Mouse (Mus musculus): Measurements from ENCODE around the gene Lgmn. TPM values are rescaled to one million over a fixed set of nuclear protein-coding genes. Genes with fewer than 3 reads are reported as not detected.

The Lgmn gene
- polyA plus RNA-seq, 1 experiment from 2014 or later, result 108 TPM

DNA sequence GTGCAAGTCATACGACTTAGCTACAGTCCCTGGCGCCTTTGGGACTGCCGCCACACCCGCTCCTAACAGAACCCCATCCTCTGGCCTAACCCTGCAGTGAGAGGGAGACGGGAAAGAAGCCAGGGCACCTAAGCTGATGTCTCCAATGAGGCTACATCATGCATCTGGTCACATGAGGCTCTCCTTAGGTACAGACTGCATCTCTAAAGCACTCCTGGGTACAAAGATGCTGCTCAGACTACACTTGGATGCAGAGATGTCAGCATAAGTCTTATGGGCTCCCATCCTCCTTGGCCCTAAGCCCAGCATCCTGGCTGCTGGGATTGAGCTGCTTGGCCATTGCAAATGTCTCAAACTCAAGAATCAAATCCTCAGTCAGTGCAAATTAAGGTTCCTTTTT, 10.0 kb downstream of the Lgmn start:
- WGBS (ENCODE audit: insufficient replicate concordance), result 94% methylated on average over 5 of the region's 5 CpGs
- Histone ChIP-seq H3K9me3 (replicated peaks; ENCODE audit: control insufficient read depth, low read length) (no peaks in the 10 kb centered on the region), H3K27ac (ENCODE audit: low read depth, low read length) (no peak overlapping the region), H3K4me2 (no peak overlapping the region), H3K27me3 (ENCODE audit: control insufficient read depth, insufficient read depth, low read length) (no peaks in the 10 kb centered on the region), H3K4me3 (ENCODE audit: low read depth, low read length) (no peak overlapping the region), H3K4me1 (ENCODE audit: control insufficient read depth, insufficient read depth, low read length) (peaks cover 11% of the 10 kb centered on the region), H3K9ac (ENCODE audit: low read depth, low read length) (no peak overlapping the region), H3K36me3 (ENCODE audit: control insufficient read depth, insufficient read depth, low read length) (no peaks in the 10 kb centered on the region)
- ATAC-seq (replicated peaks; ENCODE audit: insufficient number of reproducible peaks, low FRiP score, low TSS enrichment), result no peak

DNA sequence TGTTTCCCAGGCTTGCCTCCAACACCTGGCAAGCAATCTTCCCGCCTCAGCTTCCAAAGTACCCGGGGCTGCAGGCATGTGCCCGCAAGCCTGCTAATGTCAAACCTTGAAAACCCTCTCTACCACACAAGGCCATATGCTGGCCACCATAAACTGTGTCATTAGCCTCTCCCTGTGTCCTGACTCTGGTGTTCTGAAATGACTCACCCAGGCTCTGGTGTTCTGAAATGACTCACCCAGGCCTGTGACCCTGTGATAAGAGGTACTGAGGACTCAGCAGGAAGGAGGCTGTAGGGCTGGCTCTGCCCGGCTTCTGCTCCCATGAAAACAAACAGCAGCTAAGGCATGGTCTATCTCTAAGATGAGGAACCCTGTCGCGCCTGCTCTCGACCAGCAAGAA, 13.3 kb downstream of the Lgmn start:
- peaks cover 28% of the 10 kb centered on the region for H3K4me1 ChIP-seq (ENCODE audit: control insufficient read depth, insufficient read depth, low read length)
- no peak overlapping the region for H3K9ac ChIP-seq (ENCODE audit: low read depth, low read length)
- H3K27me3 ChIP-seq (ENCODE audit: control insufficient read depth, insufficient read depth, low read length), result no peaks in the 10 kb centered on the region
- H3K4me2 ChIP-seq, result no peak overlapping the region
- WGBS (ENCODE audit: insufficient replicate concordance), result 68% methylated on average over 7 of the region's 7 CpGs
- peak; percentile 92 for ATAC-seq (replicated peaks; ENCODE audit: insufficient number of reproducible peaks, low FRiP score, low TSS enrichment)
- no peaks in the 10 kb centered on the region for H3K36me3 ChIP-seq (ENCODE audit: control insufficient read depth, insufficient read depth, low read length)
- H3K4me3 ChIP-seq (ENCODE audit: low read depth, low read length), result no peak overlapping the region
- peak overlapping the region; percentile 42; the same call in 1 of the 2 replicates for H3K27ac ChIP-seq (ENCODE audit: low read depth, low read length)
- no peaks in the 10 kb centered on the region for H3K9me3 ChIP-seq (replicated peaks; ENCODE audit: control insufficient read depth, low read length)

DNA sequence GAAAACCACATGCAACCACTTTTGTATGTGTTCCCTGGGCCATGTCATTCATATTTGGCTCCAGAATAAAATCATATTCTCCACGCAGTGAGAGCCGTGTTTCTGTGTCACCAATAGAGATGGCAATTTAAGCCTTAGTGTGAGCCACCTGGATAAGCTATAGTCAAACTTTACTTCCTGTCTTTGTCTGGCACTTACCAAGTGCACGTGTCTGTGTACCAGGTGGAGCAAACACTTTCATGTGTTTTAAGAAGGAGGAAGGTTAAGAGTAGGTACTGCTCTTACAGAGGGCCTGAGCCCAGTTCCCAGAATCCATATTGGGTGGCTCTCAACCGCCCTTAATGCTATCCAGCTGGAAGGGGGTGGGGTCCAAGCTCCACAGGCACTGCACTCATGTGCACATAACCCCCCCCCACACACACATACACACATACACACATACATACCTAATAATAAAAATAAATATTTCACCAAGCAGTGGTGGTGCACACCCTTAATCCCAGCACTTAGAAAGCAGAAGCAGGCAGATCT, 14.5 kb downstream of the Lgmn start:
- Histone ChIP-seq H3K4me1 (ENCODE audit: control insufficient read depth, insufficient read depth, low read length) (peaks cover 35% of the 10 kb centered on the region), H3K27ac (ENCODE audit: low read depth, low read length) (no peak overlapping the region), H3K27me3 (ENCODE audit: control insufficient read depth, insufficient read depth, low read length) (no peaks in the 10 kb centered on the region), H3K9me3 (replicated peaks; ENCODE audit: control insufficient read depth, low read length) (no peaks in the 10 kb centered on the region), H3K4me3 (ENCODE audit: low read depth, low read length) (no peak overlapping the region), H3K4me2 (no peak overlapping the region), H3K9ac (ENCODE audit: low read depth, low read length) (no peak overlapping the region), H3K36me3 (ENCODE audit: control insufficient read depth, insufficient read depth, low read length) (no peaks in the 10 kb centered on the region)
- WGBS (ENCODE audit: insufficient replicate concordance), result 79% methylated on average over 4 of the region's 4 CpGs
- ATAC-seq (replicated peaks; ENCODE audit: insufficient number of reproducible peaks, low FRiP score, low TSS enrichment), result no peak

DNA sequence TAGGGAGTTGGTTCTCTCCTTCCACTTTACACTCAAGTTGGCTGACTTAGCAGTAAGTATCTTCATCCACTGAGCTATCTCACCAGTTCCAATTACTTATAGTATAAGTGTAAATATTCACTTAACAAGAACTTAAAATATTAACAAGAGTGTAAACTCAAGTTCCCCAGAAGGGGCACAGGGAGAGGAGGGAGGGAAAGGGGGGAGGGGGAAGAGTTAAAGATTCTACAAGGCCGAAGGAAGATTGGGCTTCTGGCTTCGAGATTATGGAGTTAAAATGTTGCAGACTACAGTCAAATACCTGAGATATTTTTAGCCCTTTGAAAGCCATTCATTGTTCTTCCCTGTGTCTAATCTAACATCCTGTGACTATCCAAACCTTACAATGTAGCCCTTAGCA, 15.2 kb downstream of the Lgmn start:
- no peak overlapping the region for H3K4me3 ChIP-seq (ENCODE audit: low read depth, low read length)
- H3K27ac ChIP-seq (ENCODE audit: low read depth, low read length), result no peak overlapping the region
- H3K9me3 ChIP-seq (replicated peaks; ENCODE audit: control insufficient read depth, low read length), result no peaks in the 10 kb centered on the region
- no peaks in the 10 kb centered on the region for H3K36me3 ChIP-seq (ENCODE audit: control insufficient read depth, insufficient read depth, low read length)
- H3K9ac ChIP-seq (ENCODE audit: low read depth, low read length), result no peak overlapping the region
- no peak overlapping the region for H3K4me2 ChIP-seq
- 19% methylated on average over 2 of the region's 2 CpGs for WGBS (ENCODE audit: insufficient replicate concordance)
- H3K4me1 ChIP-seq (ENCODE audit: control insufficient read depth, insufficient read depth, low read length), result peaks cover 42% of the 10 kb centered on the region
- no peak for ATAC-seq (replicated peaks; ENCODE audit: insufficient number of reproducible peaks, low FRiP score, low TSS enrichment)
- no peaks in the 10 kb centered on the region for H3K27me3 ChIP-seq (ENCODE audit: control insufficient read depth, insufficient read depth, low read length)

DNA sequence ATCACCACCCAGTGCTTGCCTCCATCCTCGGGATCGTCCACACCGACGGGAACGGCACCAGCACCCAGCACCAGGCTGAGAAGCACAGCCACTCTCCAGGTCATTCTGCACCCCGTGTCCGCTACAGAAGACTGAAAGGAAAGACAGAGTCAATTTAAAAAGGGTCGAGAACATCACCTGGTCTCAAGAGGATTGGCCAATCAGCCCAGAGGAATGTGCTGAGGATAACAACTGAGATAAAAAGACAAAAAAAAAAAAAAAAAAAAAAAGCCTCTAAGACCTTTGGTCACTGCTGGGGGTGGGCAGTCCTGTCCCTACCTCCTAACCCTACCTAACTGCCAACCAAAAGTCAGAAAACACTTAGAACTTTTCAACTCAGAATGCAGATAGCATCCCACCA, 16.0 kb downstream of the Lgmn start:
- H3K36me3 ChIP-seq (ENCODE audit: control insufficient read depth, insufficient read depth, low read length), result no peaks in the 10 kb centered on the region
- H3K27ac ChIP-seq (ENCODE audit: low read depth, low read length), result no peak overlapping the region; the same call in 1 of the 2 replicates
- no peak for ATAC-seq (replicated peaks; ENCODE audit: insufficient number of reproducible peaks, low FRiP score, low TSS enrichment)
- no peaks in the 10 kb centered on the region for H3K27me3 ChIP-seq (ENCODE audit: control insufficient read depth, insufficient read depth, low read length)
- WGBS (ENCODE audit: insufficient replicate concordance), result 54% methylated on average over 8 of the region's 8 CpGs
- no peak overlapping the region for H3K4me3 ChIP-seq (ENCODE audit: low read depth, low read length)
- H3K4me2 ChIP-seq, result peak overlapping the region; percentile 22; the same call in 1 of the 2 replicates
- no peak overlapping the region for H3K9ac ChIP-seq (ENCODE audit: low read depth, low read length)
- H3K4me1 ChIP-seq (ENCODE audit: control insufficient read depth, insufficient read depth, low read length), result peaks cover 43% of the 10 kb centered on the region
- H3K9me3 ChIP-seq (replicated peaks; ENCODE audit: control insufficient read depth, low read length), result no peaks in the 10 kb centered on the region

DNA sequence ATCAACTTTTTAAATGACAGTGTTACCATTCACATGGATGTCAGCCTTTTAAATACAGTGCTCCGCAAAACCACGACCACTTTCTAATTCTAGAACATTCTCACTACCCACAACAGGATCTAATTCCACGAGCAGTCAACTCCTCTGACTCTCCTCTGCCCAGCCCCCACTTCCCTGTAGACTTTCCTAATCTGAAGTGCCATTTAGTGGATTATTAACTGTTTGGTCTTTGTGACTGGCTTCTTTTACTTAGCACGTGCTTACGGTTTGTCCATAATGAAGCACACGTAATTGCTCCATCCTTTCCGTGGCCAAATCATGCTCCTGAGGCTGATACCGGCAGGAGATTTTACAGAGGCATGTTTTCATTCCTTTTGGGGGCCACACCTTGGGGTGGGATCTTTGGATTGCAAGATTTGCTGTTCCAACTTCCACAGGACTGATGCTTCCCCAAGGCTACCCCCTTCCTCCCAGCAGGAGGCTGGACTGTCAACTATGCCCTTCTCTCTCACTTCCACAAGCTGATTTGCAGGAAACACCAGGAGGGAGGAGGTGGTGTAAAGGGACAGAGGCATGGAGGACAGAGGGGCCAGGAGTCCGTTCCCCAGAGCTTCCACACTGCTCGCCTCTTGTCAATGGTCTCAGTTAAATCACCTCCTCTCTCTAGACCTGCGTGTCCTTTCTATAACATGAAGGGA, 16.8 kb downstream of the Lgmn start:
- peaks cover 43% of the 10 kb centered on the region for H3K4me1 ChIP-seq (ENCODE audit: control insufficient read depth, insufficient read depth, low read length)
- H3K4me2 ChIP-seq, result no peak overlapping the region
- H3K36me3 ChIP-seq (ENCODE audit: control insufficient read depth, insufficient read depth, low read length), result no peaks in the 10 kb centered on the region
- no peak overlapping the region for H3K9ac ChIP-seq (ENCODE audit: low read depth, low read length)
- H3K27ac ChIP-seq (ENCODE audit: low read depth, low read length), result peak overlapping the region; percentile 65; the same call in 1 of the 2 replicates
- ATAC-seq (replicated peaks; ENCODE audit: insufficient number of reproducible peaks, low FRiP score, low TSS enrichment), result peak; percentile 18; the same call in 1 of the 2 replicates
- H3K27me3 ChIP-seq (ENCODE audit: control insufficient read depth, insufficient read depth, low read length), result no peaks in the 10 kb centered on the region
- no peak overlapping the region for H3K4me3 ChIP-seq (ENCODE audit: low read depth, low read length)
- no peaks in the 10 kb centered on the region for H3K9me3 ChIP-seq (replicated peaks; ENCODE audit: control insufficient read depth, low read length)
- 67% methylated on average over 11 of the region's 11 CpGs for WGBS (ENCODE audit: insufficient replicate concordance)

DNA sequence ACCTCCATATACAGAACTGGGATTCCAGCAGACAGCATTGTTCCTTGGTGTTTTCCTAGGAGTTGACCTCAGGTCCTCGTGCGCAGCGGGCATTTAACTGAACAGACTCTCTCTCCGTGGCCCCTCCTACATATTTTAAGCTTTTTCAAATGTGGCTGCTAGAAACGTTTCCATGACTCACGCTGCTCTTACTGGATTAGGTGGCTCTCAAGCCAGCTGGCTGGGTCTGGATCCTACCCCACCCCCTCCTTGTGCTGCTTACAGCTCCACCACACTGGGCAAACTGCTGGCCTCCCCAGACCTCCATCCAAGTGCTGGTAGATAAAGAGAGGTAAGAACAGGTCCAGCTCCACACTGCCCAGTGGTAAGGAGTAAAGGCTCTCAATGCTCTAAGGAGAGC, 17.5 kb downstream of the Lgmn start:
- Histone ChIP-seq H3K27ac (ENCODE audit: low read depth, low read length) (peak overlapping the region; percentile 6), H3K27me3 (ENCODE audit: control insufficient read depth, insufficient read depth, low read length) (no peaks in the 10 kb centered on the region), H3K4me3 (ENCODE audit: low read depth, low read length) (no peak overlapping the region), H3K4me1 (ENCODE audit: control insufficient read depth, insufficient read depth, low read length) (peaks cover 45% of the 10 kb centered on the region), H3K9me3 (replicated peaks; ENCODE audit: control insufficient read depth, low read length) (no peaks in the 10 kb centered on the region), H3K4me2 (no peak overlapping the region), H3K36me3 (ENCODE audit: control insufficient read depth, insufficient read depth, low read length) (no peaks in the 10 kb centered on the region), H3K9ac (ENCODE audit: low read depth, low read length) (no peak overlapping the region)
- 59% methylated on average over 6 of the region's 6 CpGs for WGBS (ENCODE audit: insufficient replicate concordance)
- 0 out of 2 replicates have a peak, but pooled peaks have one; percentile 24 for ATAC-seq (replicated peaks; ENCODE audit: insufficient number of reproducible peaks, low FRiP score, low TSS enrichment)

DNA sequence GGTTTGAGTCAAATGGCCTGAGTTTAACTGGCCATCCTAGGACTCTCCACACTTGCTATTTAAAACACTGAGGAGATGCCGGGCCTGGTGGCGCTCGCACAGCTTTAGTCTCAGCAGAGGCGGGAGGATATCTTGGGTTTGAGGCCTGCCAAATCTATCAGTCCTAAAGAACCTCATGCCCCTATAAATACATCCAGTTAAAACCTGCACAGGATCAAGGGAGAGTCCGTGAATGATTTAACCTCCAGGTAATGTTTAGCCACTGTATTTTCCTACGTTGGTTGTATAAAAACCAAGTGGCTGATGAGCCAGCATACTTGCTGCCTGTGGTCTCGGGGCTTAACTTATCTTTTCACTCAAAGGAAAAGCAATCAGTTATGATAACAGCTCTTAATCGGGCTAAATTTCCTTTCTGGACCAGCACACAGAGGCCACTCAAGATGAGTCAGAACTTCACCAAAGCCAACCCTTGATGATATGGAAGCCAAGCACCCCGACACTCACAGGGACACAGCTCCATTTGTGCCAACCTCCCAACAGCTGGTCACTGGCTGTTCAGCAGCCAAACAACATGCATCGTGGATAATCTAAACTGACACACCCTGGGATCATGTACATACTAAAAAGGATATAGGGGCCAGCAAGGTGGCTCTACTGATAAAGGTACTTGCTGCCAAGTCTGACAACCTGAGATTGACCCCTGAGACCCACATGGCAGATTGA, 19.3 kb downstream of the Lgmn start:
- no peaks in the 10 kb centered on the region for H3K27me3 ChIP-seq (ENCODE audit: control insufficient read depth, insufficient read depth, low read length)
- H3K4me1 ChIP-seq (ENCODE audit: control insufficient read depth, insufficient read depth, low read length), result peaks cover 58% of the 10 kb centered on the region
- H3K27ac ChIP-seq (ENCODE audit: low read depth, low read length), result peak overlapping the region; percentile 50; the same call in 1 of the 2 replicates
- no peak for ATAC-seq (replicated peaks; ENCODE audit: insufficient number of reproducible peaks, low FRiP score, low TSS enrichment)
- H3K4me2 ChIP-seq, result no peak overlapping the region
- no peak overlapping the region for H3K9ac ChIP-seq (ENCODE audit: low read depth, low read length)
- no peak overlapping the region for H3K4me3 ChIP-seq (ENCODE audit: low read depth, low read length)
- WGBS (ENCODE audit: insufficient replicate concordance), result 45% methylated on average over 10 of the region's 10 CpGs
- no peaks in the 10 kb centered on the region for H3K36me3 ChIP-seq (ENCODE audit: control insufficient read depth, insufficient read depth, low read length)
- no peaks in the 10 kb centered on the region for H3K9me3 ChIP-seq (replicated peaks; ENCODE audit: control insufficient read depth, low read length)
